Mouse (Mus musculus): ENCODE measurements around the gene Olfr763.

- no peak for TF ChIP-seq CTCF (IDR thresholded peaks at IDR 0.05; ENCODE audit: low read depth, low read length)
- TF ChIP-seq GATA1 (IDR thresholded peaks at IDR 0.05; ENCODE audit: borderline replicate concordance, low read length), result no peak
- TF ChIP-seq POLR2AphosphoS5 (IDR thresholded peaks at IDR 0.05; ENCODE audit: insufficient replicate concordance, low read depth, low read length), result no peak
- TF ChIP-seq TAL1 (conservative IDR thresholded peaks at IDR 0.05; ENCODE audit: low read depth, low read length), result no peak
- TF ChIP-seq GATA2 (IDR thresholded peaks at IDR 0.05; ENCODE audit: borderline replicate concordance, low read depth, low read length), result no peak
Observed at GRCm38 (mm10) chr10:128968341-128968749, 42.2 kb upstream of the Olfr763 start.
